Mouse (Mus musculus) CH12.LX (cell line): Measurements from ENCODE around the gene Rabgap1l.
"Not testable (repeated sequence)": the region's sequence is repeated elsewhere in the genome, so short reads cannot be mapped to it uniquely, and the experiment has no call there.

Experiments
- CTCF ChIP-seq, 2 experiments: IDR thresholded peaks in 1 of 2; conservative IDR thresholded peaks in 1 of 2; 2 replicates each; pipeline ENCODE4 v1.5.1; 2011 to 2012; ENCODE audit warnings: low read depth in 2 of 2, low read length in 2 of 2, improper control_type of control experiment in 1 of 2, inconsistent platforms in 1 of 2, mild to moderate bottlenecking in 1 of 2, moderate library complexity in 1 of 2
- GABPA ChIP-seq: IDR thresholded peaks from 2 replicates; pipeline ENCODE4 v1.6.1; 2012; ENCODE audit warnings: low read depth, low read length, improper control_type of control experiment, inconsistent platforms; ENCODE audit not compliant: insufficient replicate concordance
- MAZ ChIP-seq: IDR thresholded peaks from 2 replicates; pipeline ENCODE4 v1.6.1; 2012; ENCODE audit warnings: low read depth, mild to moderate bottlenecking, inconsistent platforms, low read length, improper control_type of control experiment, moderate library complexity
- MYC ChIP-seq: IDR thresholded peaks from 2 replicates; pipeline ENCODE4 v1.6.1; 2011; ENCODE audit warnings: low read depth, mild to moderate bottlenecking, improper control_type of control experiment, low read length
- POLR2A ChIP-seq: IDR thresholded peaks from 2 replicates; pipeline ENCODE4 v1.6.1; 2011; ENCODE audit warnings: low read depth, mild to moderate bottlenecking, improper control_type of control experiment, low read length
- POLR2AphosphoS2 ChIP-seq: IDR thresholded peaks from 2 replicates; pipeline ENCODE4 v1.6.1; 2011; ENCODE audit warnings: low read depth, low read length, improper control_type of control experiment

DNA sequence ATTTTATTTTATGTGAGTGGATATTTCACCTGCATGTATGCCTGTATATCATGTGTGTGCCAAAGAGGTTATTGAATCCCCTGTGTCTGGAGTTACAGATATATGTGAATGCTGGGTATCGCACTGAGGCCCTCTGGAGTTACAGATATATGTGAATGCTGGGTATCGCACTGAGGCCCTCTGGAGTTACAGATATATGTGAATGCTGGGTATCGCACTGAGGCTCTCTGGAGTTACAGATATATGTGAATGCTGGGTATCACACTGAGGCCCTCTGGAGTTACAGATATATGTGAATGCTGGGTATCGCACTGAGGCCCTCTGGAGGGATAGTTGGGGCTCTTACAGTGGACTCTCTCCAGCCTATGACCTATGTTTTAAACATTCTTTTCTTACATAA, 383.3 kb downstream of the Rabgap1l start:
- TF ChIP-seq POLR2A; POLR2AphosphoS2; CTCF (conservative IDR thresholded peaks at IDR 0.05 in 1 of 2, IDR thresholded peaks at IDR 0.05 in 1 of 2; ENCODE audit: low read depth in 2 of 2, low read length in 2 of 2); MAZ; GABPA; MYC: not testable (repeated sequence)
